Mouse (Mus musculus): ENCODE results near the gene Nt5dc2. TPM values are rescaled to one million over a fixed set of nuclear protein-coding genes. Genes with fewer than 3 reads are reported as not detected.
A peak's percentile ranks its signal among the peaks of the same experiment; 100 is the strongest.

The Nt5dc2 gene
- total RNA-seq, 2 experiments from 2014 or later, result 12.6 to 13.4 TPM

DNA sequence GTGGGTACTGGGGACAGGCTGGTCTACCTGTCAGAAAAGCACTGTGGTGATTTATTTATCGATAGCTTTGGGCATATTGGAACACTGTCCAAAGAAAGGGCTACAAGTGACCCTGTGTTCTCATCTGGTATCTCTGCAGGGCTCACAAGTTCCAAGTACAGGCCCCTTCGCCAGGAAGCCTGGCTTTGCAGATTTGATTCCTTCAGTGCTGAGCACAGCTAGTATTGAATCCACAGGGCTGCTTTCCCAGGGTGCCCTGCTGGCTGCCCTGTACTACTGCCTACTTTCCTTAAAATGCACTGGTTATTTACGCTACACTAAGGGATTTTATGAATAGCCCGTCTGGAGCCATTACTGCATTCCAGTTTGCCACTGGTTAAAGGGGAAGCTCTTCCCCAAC, 50.7 kb downstream of the Nt5dc2 start:
- peak overlapping the region; percentile 76 for H3K27ac ChIP-seq
- no peak for DNase-seq (ENCODE audit: low spot score in 2 of 2)
- 0 out of 2 replicates have a peak, but pooled peaks have one; percentile 23 for TF ChIP-seq CTCF (conservative IDR thresholded peaks at IDR 0.05)
- no peak overlapping the region for H3K4me3 ChIP-seq

DNA sequence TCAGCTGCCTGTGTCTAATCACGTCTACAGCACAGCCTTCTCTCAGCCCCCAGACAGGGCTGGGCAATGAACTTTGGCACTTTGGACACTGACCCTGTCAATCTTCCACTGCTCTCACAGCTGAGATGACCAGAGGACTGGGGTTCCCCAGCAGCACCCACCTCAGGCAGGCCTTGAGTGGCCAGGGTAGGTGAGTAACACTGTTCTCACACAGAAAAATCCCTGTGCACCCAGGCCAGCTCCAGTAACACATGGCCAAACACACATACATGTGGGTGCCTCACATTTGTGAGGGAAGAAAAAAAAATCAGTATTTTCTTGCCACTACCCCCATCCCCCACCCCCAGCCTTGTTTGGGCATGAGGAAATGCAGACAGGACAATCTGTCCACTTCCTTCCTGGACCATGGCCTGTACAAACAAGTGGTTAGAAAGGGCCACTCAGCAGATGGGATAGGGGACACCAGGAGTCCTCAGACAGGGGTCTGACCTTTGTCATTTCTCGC, 52.0 kb downstream of the Nt5dc2 start:
- DNase-seq (ENCODE audit: low spot score in 2 of 2), result no peak
- H3K27ac ChIP-seq, result peak overlapping the region; percentile 76
- TF ChIP-seq CTCF (conservative IDR thresholded peaks at IDR 0.05), result no peak
- H3K4me3 ChIP-seq, result no peak overlapping the region

GRCm38 (mm10) chr14:31183541-31183940, 52.7 kb downstream of the Nt5dc2 start:
- H3K27ac ChIP-seq, result peak overlapping the region; percentile 76
- no peak overlapping the region for H3K4me3 ChIP-seq
- TF ChIP-seq CTCF (conservative IDR thresholded peaks at IDR 0.05), result no peak
- no peak for DNase-seq (ENCODE audit: low spot score in 2 of 2)

GRCm38 (mm10) chr14:31184195-31184594, 53.3 kb downstream of the Nt5dc2 start:
- H3K4me3 ChIP-seq, result no peak overlapping the region
- peak overlapping the region; percentile 76 for H3K27ac ChIP-seq
- no peak for DNase-seq (ENCODE audit: low spot score in 2 of 2)
- no peak for TF ChIP-seq CTCF (conservative IDR thresholded peaks at IDR 0.05)

GRCm38 (mm10) chr14:31186656-31187055, 55.8 kb downstream of the Nt5dc2 start:
- no peak for DNase-seq (ENCODE audit: low spot score in 2 of 2)
- TF ChIP-seq CTCF (conservative IDR thresholded peaks at IDR 0.05), result no peak
- Histone ChIP-seq H3K4me3 (no peak overlapping the region), H3K27ac (0 out of 2 replicates have a peak overlapping the region, but pooled peaks have one; percentile 25)

Other genes with a start within 250 kb of the Nt5dc2 start
- gene Itih4, start 244.6 kb upstream of the Nt5dc2 start, total RNA-seq (2021), result under 1 TPM in 1 of 2 experiments, not detected in 1; 0.36 TPM
- 10 to 100 TPM; 27.6 to 28.6 TPM for gene Itih3, start 207.3 kb upstream of the Nt5dc2 start, total RNA-seq (2021)
- not detected for gene Itih1, start 187.8 kb upstream of the Nt5dc2 start, total RNA-seq (2021)
- gene Nek4, start 179.7 kb upstream of the Nt5dc2 start, total RNA-seq (2021), result 10 to 100 TPM; 19.1 to 21.9 TPM
- 10 to 100 TPM; 39.9 to 49.9 TPM for gene Glt8d1, start 129.7 kb upstream of the Nt5dc2 start, total RNA-seq (2021)
- gene Spcs1, start 129.4 kb upstream of the Nt5dc2 start, total RNA-seq (2021), result 100 to 1,000 TPM; 156 to 162 TPM
- gene Pbrm1, start 111.9 kb upstream of the Nt5dc2 start, total RNA-seq (2021), result 10 to 100 TPM; 56.3 to 56.8 TPM
- gene Gnl3, start 111.9 kb upstream of the Nt5dc2 start, total RNA-seq (2021), result 10 to 100 TPM; 48.8 to 54.1 TPM
- 10 to 100 TPM; 26.4 to 28.0 TPM for gene Smim4, start 2.1 kb upstream of the Nt5dc2 start, total RNA-seq (2021)
- gene Stab1, start 37.6 kb downstream of the Nt5dc2 start, total RNA-seq (2021), result 10 to 100 TPM; 23.2 TPM
- 1 to 10 TPM; 2.4 to 2.9 TPM for gene Tnnc1, start 77.3 kb downstream of the Nt5dc2 start, total RNA-seq (2021)
- gene Nisch, start 85.9 kb downstream of the Nt5dc2 start, total RNA-seq (2021), result 100 to 1,000 TPM; 472 to 491 TPM
- 1 to 10 TPM; 5.0 to 6.1 TPM for gene Sema3g, start 86.8 kb downstream of the Nt5dc2 start, total RNA-seq (2021)
- gene Phf7, start 120.3 kb downstream of the Nt5dc2 start, total RNA-seq (2021), result 1 to 10 TPM; 5.3 to 6.0 TPM
- 100 to 1,000 TPM; 130 to 144 TPM for gene Bap1, start 120.4 kb downstream of the Nt5dc2 start, total RNA-seq (2021)
- 1 to 10 TPM; 4.6 to 5.8 TPM for gene Dnah1, start 192.8 kb downstream of the Nt5dc2 start, total RNA-seq (2021)
- 10 to 100 TPM; 35.6 to 39.4 TPM for gene Capn7, start 205.6 kb downstream of the Nt5dc2 start, total RNA-seq (2021)

All from layer of hippocampus, adult 2 months (tissue).